Mouse (Mus musculus) thymus, adult 2 months (tissue): ENCODE measurements at regions not wholly inside any gene's neighbourhood (a gene's known extent, or its start where the extent isn't known, plus 50 kb on each side); places are given as distances from the start of the nearest gene placed in this dataset.

Source experiments
- CTCF ChIP-seq: fragments of 200-500 bp; IDR thresholded peaks from 2 replicates; pipeline ENCODE4 v1.5.1; 2012; ENCODE audit warnings: mild to moderate bottlenecking, control low read depth, low read length, moderate library complexity, borderline replicate concordance; ENCODE audit not compliant: control insufficient read depth, poor library complexity, insufficient read depth; ENCODE audit errors: extremely low read depth
- POLR2A ChIP-seq: fragments of 200-500 bp; IDR thresholded peaks from 2 replicates; pipeline ENCODE4 v1.6.1; 2012; ENCODE audit warnings: mild to moderate bottlenecking, low read length, control low read depth, moderate library complexity; ENCODE audit not compliant: control insufficient read depth, poor library complexity, insufficient read depth; ENCODE audit errors: extremely low read depth

DNA sequence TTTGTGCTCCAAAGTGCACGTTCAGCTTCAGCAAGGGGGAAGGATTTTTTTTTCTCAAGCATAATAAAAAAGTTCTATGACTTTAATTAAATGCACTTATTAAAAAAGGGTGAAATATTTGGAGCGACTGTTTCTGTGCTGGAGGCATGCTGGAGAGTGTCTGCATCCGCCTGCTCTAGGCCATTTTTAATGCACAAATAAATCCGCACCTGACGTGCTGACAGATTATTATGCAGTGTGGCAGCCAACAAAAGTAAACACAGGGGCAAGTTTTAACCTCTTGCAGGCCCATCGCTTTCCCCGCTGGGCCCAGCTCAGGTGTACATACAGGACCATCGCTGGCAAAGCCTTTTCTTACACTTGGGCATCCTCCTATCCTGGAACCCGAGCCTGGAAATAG, 340.1 kb downstream of the Sox9 start:
- TF ChIP-seq CTCF (no peak), POLR2A (no peak)
